Mouse (Mus musculus): ENCODE measurements around the gene C330007P06Rik. TPM values are rescaled to one million over a fixed set of nuclear protein-coding genes. Genes with fewer than 3 reads are reported as not detected.

The C330007P06Rik gene
- polyA plus RNA-seq, 1 experiment from 2014 or later = 21.2 TPM

DNA sequence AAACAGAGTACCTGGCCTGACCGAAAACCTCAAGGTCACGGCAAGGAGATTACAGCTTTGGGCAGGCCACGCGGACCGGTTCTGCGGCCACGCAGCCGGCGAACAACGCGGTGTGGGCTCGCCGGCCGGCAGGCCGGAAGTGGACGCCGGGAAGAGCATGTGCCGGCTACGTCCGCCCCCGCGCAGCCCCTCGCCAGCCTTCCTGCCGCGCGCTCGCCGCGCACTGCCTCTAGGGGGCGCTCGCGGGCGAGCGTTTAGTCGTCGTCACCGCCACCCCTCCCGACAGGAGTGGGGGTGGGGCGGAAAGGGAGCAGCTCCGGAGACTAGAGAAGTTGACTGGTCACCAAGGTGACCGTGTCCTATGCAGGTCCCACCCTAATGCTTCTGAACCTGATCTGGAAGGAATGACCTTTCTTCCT, 77.7 kb downstream of the C330007P06Rik start:
- Histone ChIP-seq H3K9ac (replicated peaks; ENCODE audit: low read depth) (peak overlapping the region; percentile 77), H3K4me1 (ENCODE audit: insufficient read depth, low read depth, low read length) (no peaks in the 10 kb centered on the region), H3K4me2 (replicated peaks; ENCODE audit: low read depth, low read length) (peak overlapping the region; percentile 58), H3K4me3 (ENCODE audit: low read depth, low read length) (peak overlapping the region; percentile 60), H3K27ac (ENCODE audit: low read length) (peak overlapping the region; percentile 92), H3K9me3 (ENCODE audit: low read length) (no peaks in the 10 kb centered on the region), H3K27me3 (replicated peaks; ENCODE audit: insufficient read depth, low read length) (no peaks in the 10 kb centered on the region), H3K36me3 (ENCODE audit: insufficient read depth, low read length) (no peaks in the 10 kb centered on the region)
- ATAC-seq (peak; percentile 89), DNase-seq (ENCODE audit: low spot score) (peak; percentile 82)
- TF ChIP-seq CTCF (IDR thresholded peaks at IDR 0.05) (peak; percentile 87), EP300 (IDR thresholded peaks at IDR 0.05) (no peak)
- 27% methylated on average over 11 of the region's 41 CpGs for WGBS

DNA sequence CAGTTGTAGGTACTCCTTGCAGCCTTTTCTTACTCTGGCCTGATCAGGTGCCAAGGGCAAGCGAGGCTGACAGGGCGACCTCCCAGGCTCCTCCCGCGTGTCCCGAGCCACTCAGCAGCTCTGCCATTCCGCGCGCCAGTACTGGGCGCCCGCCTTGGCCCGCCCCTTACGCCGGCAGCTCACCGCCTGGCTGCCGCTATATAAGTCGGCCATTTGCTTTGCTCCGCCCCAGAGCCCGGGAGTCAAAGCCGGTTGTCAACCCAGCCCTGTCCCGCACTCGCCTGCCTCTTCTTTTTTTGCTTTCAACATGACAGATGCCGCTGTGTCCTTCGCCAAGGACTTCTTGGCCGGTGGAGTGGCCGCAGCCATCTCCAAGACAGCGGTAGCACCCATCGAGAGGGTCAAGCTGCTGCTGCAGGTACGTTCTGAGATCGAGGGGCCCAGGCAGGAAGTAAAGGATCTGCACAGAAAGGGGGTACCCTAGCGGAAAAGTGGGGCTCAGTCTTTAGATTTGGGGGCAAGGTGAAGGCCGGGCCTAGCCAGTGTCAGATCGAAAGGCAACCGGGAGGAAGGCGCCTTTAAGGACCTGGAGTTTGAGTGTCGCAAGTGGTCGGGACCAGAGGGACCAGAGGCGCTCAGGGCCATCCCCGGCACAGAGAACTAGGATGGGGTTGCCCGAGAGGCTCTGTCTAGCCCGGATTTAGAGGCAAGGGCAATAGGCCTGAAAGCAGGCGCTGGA, 78.3 kb downstream of the C330007P06Rik start, which contains the start of gene Slc25a5:
Gene Slc25a5 (plus strand): TSS at position 228 of the 739 bp plus-strand sequence.
- Histone ChIP-seq H3K4me2 (replicated peaks; ENCODE audit: low read depth, low read length) (peak within 1 kb of the TSS; percentile 58), H3K4me1 (ENCODE audit: insufficient read depth, low read depth, low read length) (no peaks in the 10 kb centered on the region), H3K36me3 (ENCODE audit: insufficient read depth, low read length) (no peaks in the 10 kb centered on the region), H3K9me3 (ENCODE audit: low read length) (no peaks in the 10 kb centered on the region), H3K27ac (ENCODE audit: low read length) (peak within 1 kb of the TSS; percentile 92), H3K4me3 (ENCODE audit: low read depth, low read length) (peak within 1 kb of the TSS; percentile 60), H3K9ac (replicated peaks; ENCODE audit: low read depth) (peak within 1 kb of the TSS; percentile 77), H3K27me3 (replicated peaks; ENCODE audit: insufficient read depth, low read length) (no peaks in the 10 kb centered on the region)
- WGBS = 14% methylated on average over 38 of the region's 41 CpGs
- TF ChIP-seq CTCF (IDR thresholded peaks at IDR 0.05) (no peak), EP300 (IDR thresholded peaks at IDR 0.05) (no peak)
- ATAC-seq (peak; percentile 94), DNase-seq (ENCODE audit: low spot score) (peak; percentile 94)

DNA sequence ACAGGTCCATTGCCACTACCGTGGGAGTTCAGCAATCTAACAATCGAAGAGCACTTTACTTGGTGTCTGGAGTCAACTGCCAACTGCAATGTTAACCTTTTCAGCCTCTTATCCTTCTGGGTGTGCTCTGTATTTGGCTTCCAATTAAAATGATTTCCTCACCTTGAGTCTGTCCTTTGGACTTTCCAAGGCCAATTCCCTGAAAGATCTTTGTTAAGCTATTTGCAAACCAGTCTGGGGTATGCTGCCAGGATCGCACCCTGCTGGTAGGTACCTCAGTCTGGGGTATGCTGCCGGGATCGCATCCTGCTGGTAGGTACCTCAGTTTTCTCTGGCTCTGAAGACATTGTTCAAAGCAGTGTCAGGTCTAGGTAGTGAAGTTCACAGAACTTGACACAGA, 79.3 kb downstream of the C330007P06Rik start:
- H3K27me3 ChIP-seq (replicated peaks; ENCODE audit: insufficient read depth, low read length) = no peaks in the 10 kb centered on the region
- H3K9ac ChIP-seq (replicated peaks; ENCODE audit: low read depth) = no peak overlapping the region
- DNase-seq (ENCODE audit: low spot score) (no peak), ATAC-seq (no peak)
- no peak overlapping the region for H3K27ac ChIP-seq (ENCODE audit: low read length)
- H3K36me3 ChIP-seq (ENCODE audit: insufficient read depth, low read length) = no peaks in the 10 kb centered on the region
- 55% methylated on average over 5 of the region's 5 CpGs for WGBS
- TF ChIP-seq EP300 (IDR thresholded peaks at IDR 0.05) (no peak), CTCF (IDR thresholded peaks at IDR 0.05) (no peak; the same call in 1 of the 2 replicates)
- H3K4me3 ChIP-seq (ENCODE audit: low read depth, low read length) = no peak overlapping the region
- no peak overlapping the region for H3K4me2 ChIP-seq (replicated peaks; ENCODE audit: low read depth, low read length)
- H3K9me3 ChIP-seq (ENCODE audit: low read length) = no peaks in the 10 kb centered on the region
- no peaks in the 10 kb centered on the region for H3K4me1 ChIP-seq (ENCODE audit: insufficient read depth, low read depth, low read length)

DNA sequence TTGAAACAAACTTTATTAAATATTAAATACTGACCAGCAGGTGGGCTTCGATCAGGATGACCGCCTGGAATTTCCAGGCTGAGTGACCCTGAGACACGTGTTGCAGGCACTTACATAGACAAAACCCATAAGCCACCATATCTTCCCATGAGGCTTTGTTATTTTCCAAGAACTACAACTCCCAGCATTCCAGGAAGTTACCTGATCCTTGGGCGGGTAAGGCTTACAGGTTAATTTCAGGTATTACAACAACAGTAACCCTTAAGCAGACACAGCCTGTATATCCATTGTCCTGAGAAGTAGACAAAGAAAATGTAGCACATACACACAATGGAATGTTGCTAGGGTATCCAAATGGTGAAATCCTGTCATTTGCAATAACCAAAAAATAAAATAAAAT, 84.6 kb downstream of the C330007P06Rik start:
- peak; percentile 10 for DNase-seq (ENCODE audit: low spot score)
- 52% methylated on average over 4 of the region's 4 CpGs for WGBS
- Histone ChIP-seq H3K27ac (ENCODE audit: low read length) (no peak overlapping the region), H3K4me2 (replicated peaks; ENCODE audit: low read depth, low read length) (no peak overlapping the region), H3K36me3 (ENCODE audit: insufficient read depth, low read length) (no peaks in the 10 kb centered on the region), H3K9ac (replicated peaks; ENCODE audit: low read depth) (no peak overlapping the region), H3K4me3 (ENCODE audit: low read depth, low read length) (no peak overlapping the region), H3K9me3 (ENCODE audit: low read length) (no peaks in the 10 kb centered on the region), H3K4me1 (ENCODE audit: insufficient read depth, low read depth, low read length) (no peaks in the 10 kb centered on the region), H3K27me3 (replicated peaks; ENCODE audit: insufficient read depth, low read length) (no peaks in the 10 kb centered on the region)
- TF ChIP-seq EP300 (IDR thresholded peaks at IDR 0.05) = no peak
- no peak for TF ChIP-seq CTCF (IDR thresholded peaks at IDR 0.05)
- ATAC-seq = peak; percentile 32; the same call in 1 of the 2 replicates

DNA sequence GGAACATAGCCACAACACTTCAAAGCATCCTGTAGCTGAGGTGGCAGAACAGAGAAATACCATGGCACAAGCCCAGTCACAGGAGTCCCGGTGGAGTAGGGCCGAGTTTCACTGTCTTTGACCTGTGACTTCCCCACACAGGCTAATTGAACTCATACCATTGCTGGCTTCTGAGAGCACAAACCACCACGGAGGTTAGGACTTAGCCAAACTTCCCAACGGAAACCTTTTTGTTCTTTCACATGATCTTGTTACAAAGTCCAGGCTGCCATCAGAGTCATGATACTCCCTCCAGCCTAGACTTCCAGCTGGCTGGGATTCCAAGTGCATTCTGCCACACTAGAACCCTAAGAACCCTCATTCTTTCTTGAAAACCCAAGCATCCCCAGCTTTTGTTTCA, 96.2 kb downstream of the C330007P06Rik start:
- Histone ChIP-seq H3K9me3 (ENCODE audit: low read length) (no peaks in the 10 kb centered on the region), H3K4me2 (replicated peaks; ENCODE audit: low read depth, low read length) (no peak overlapping the region), H3K9ac (replicated peaks; ENCODE audit: low read depth) (no peak overlapping the region), H3K27ac (ENCODE audit: low read length) (no peak overlapping the region), H3K27me3 (replicated peaks; ENCODE audit: insufficient read depth, low read length) (no peaks in the 10 kb centered on the region), H3K4me1 (ENCODE audit: insufficient read depth, low read depth, low read length) (no peaks in the 10 kb centered on the region), H3K36me3 (ENCODE audit: insufficient read depth, low read length) (no peaks in the 10 kb centered on the region), H3K4me3 (ENCODE audit: low read depth, low read length) (no peak overlapping the region)
- 79% methylated on average over 4 of the region's 4 CpGs for WGBS
- ATAC-seq (no peak), DNase-seq (ENCODE audit: low spot score) (no peak)
- TF ChIP-seq EP300 (IDR thresholded peaks at IDR 0.05) (no peak), CTCF (IDR thresholded peaks at IDR 0.05) (no peak)

DNA sequence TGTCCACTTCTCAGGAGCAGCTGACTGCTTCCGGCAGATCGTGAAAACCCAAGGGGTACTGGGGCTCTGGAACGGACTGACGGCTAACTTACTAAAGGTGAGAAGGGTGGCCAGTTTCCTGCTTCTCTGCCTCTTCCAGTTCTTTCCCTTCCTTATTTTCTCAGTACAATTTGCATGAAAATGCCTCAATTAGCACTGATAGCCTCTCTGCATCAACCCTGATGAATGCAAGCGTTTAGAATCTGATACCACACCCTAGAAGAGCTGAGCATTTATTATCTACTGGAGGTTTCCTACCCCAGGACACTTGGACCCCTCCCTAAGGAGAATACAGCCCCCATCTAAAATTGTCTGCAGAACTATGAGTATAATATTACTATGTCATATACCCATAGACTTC, 98.4 kb downstream of the C330007P06Rik start:
- no peak overlapping the region for H3K4me2 ChIP-seq (replicated peaks; ENCODE audit: low read depth, low read length)
- H3K4me3 ChIP-seq (ENCODE audit: low read depth, low read length) = no peak overlapping the region
- TF ChIP-seq EP300 (IDR thresholded peaks at IDR 0.05) (no peak), CTCF (IDR thresholded peaks at IDR 0.05) (no peak)
- H3K36me3 ChIP-seq (ENCODE audit: insufficient read depth, low read length) = no peaks in the 10 kb centered on the region
- ATAC-seq (no peak), DNase-seq (ENCODE audit: low spot score) (no peak)
- no peak overlapping the region for H3K27ac ChIP-seq (ENCODE audit: low read length)
- H3K9ac ChIP-seq (replicated peaks; ENCODE audit: low read depth) = no peak overlapping the region
- no peaks in the 10 kb centered on the region for H3K27me3 ChIP-seq (replicated peaks; ENCODE audit: insufficient read depth, low read length)
- no peaks in the 10 kb centered on the region for H3K4me1 ChIP-seq (ENCODE audit: insufficient read depth, low read depth, low read length)
- no peaks in the 10 kb centered on the region for H3K9me3 ChIP-seq (ENCODE audit: low read length)
- WGBS = 78% methylated on average over 5 of the region's 5 CpGs

Other genes with a start within 250 kb of the C330007P06Rik start
- 1.6 and 1.7 TPM in 2 replicates for gene Akap17b, start 228.7 kb downstream of the C330007P06Rik start, polyA plus RNA-seq (2015; fragmentation: Nextera tagmentation; extraction: Ambion mirVana)
- 2.1 and 2.6 TPM in 2 replicates for gene Slc25a43, start 130.5 kb downstream of the C330007P06Rik start, polyA plus RNA-seq (2015; fragmentation: Nextera tagmentation; extraction: Ambion mirVana)
- 576 and 678 TPM in 2 replicates for gene Slc25a5, start 78.5 kb downstream of the C330007P06Rik start, polyA plus RNA-seq (2015; fragmentation: Nextera tagmentation; extraction: Ambion mirVana)
- 176 and 189 TPM in 2 replicates for gene Ube2a, start 211 bp downstream of the C330007P06Rik start, polyA plus RNA-seq (2015; fragmentation: Nextera tagmentation; extraction: Ambion mirVana)
- 0.97 and 1.0 TPM in 2 replicates for gene Nkrf, start 28.8 kb upstream of the C330007P06Rik start, polyA plus RNA-seq (2015; fragmentation: Nextera tagmentation; extraction: Ambion mirVana)
- 4.8 and 6.4 TPM in 2 replicates for gene Sept6, start 117.7 kb upstream of the C330007P06Rik start, polyA plus RNA-seq (2015; fragmentation: Nextera tagmentation; extraction: Ambion mirVana)
- gene Sowahd, start 174.7 kb upstream of the C330007P06Rik start, polyA plus RNA-seq (2015; fragmentation: Nextera tagmentation; extraction: Ambion mirVana) = not detected in 2 replicates
- gene Rpl39, start 211.3 kb upstream of the C330007P06Rik start, polyA plus RNA-seq (2015; fragmentation: Nextera tagmentation; extraction: Ambion mirVana) = 416 and 436 TPM in 2 replicates
- gene Upf3b, start 236.2 kb upstream of the C330007P06Rik start, polyA plus RNA-seq (2015; fragmentation: Nextera tagmentation; extraction: Ambion mirVana) = 10.8 and 11.7 TPM in 2 replicates

Measured in lung, postnatal 0 days (tissue).